Mouse (Mus musculus) lung, postnatal 4 days (tissue): ENCODE measurements around the gene Ino80b.
A peak's percentile ranks its signal among the peaks of the same experiment; 100 is the strongest.

Source experiments
- DNase-seq, 2 experiments: peaks; one replicate each; pipeline ENCODE4 v3.0.0; 2021

The Ino80b gene

GRCm38 (mm10) chr6:83125331-83125730 is at the start of gene Ino80b:
TSS of gene Ino80b (minus strand) at chr6:83125431.
- DNase-seq, result no peak

- DNase-seq, result no peak
Measured at GRCm38 (mm10) chr6:83172240-83172920, 47.1 kb upstream of the Ino80b start.

GRCm38 (mm10) chr6:83171063-83171462 is 45.8 kb upstream of the Ino80b start:
- no peak for DNase-seq

GRCm38 (mm10) chr6:83169872-83170271 is 44.6 kb upstream of the Ino80b start:
- no peak for DNase-seq

GRCm38 (mm10) chr6:83166243-83166630 is 41.0 kb upstream of the Ino80b start:
- no peak for DNase-seq

- peak; percentile 95 for DNase-seq
Measured at GRCm38 (mm10) chr6:83165607-83166242, 40.5 kb upstream of the Ino80b start, which contains the start of gene Dctn1. TSS of gene Dctn1 (plus strand) at chr6:83165920.

GRCm38 (mm10) chr6:83165026-83165606 is 39.9 kb upstream of the Ino80b start:
- no peak for DNase-seq

GRCm38 (mm10) chr6:83162701-83163100 is 37.5 kb upstream of the Ino80b start:
- DNase-seq, result peak in 1 of 2 experiments; percentile 70

- DNase-seq, result peak; percentile 59 to 69
Measured at GRCm38 (mm10) chr6:83161921-83162641, 36.9 kb upstream of the Ino80b start.

GRCm38 (mm10) chr6:83161442-83161841 is 36.2 kb upstream of the Ino80b start:
- DNase-seq, result no peak

- DNase-seq, result peak in 1 of 2 experiments; percentile 53
Measured at GRCm38 (mm10) chr6:83159456-83159855, 34.2 kb upstream of the Ino80b start.

GRCm38 (mm10) chr6:83156259-83156684 is 31.0 kb upstream of the Ino80b start, which contains the start of the genes Wdr54 and 1700003E16Rik:
TSS of gene Wdr54 (minus strand) at chr6:83156397.
TSS of gene 1700003E16Rik (plus strand) at chr6:83156404.
- DNase-seq, result peak; percentile 67 to 75

GRCm38 (mm10) chr6:83155552-83156238 is 30.5 kb upstream of the Ino80b start:
- no peak for DNase-seq

- no peak for DNase-seq
Measured at GRCm38 (mm10) chr6:83153485-83153884, 28.3 kb upstream of the Ino80b start.

GRCm38 (mm10) chr6:83153038-83153437 is 27.8 kb upstream of the Ino80b start:
- DNase-seq, result no peak

- DNase-seq, result no peak
Measured at GRCm38 (mm10) chr6:83151721-83152120, 26.5 kb upstream of the Ino80b start.

- no peak for DNase-seq
Measured at GRCm38 (mm10) chr6:83147280-83147679, 22.0 kb upstream of the Ino80b start.

GRCm38 (mm10) chr6:83145805-83146204 is 20.6 kb upstream of the Ino80b start:
- DNase-seq, result no peak

GRCm38 (mm10) chr6:83145209-83145608 is 20.0 kb upstream of the Ino80b start:
- no peak for DNase-seq

- no peak for DNase-seq
Measured at GRCm38 (mm10) chr6:83142886-83143285, 17.7 kb upstream of the Ino80b start.

- no peak for DNase-seq
Measured at GRCm38 (mm10) chr6:83142211-83142731, 17.0 kb upstream of the Ino80b start.

GRCm38 (mm10) chr6:83141636-83142035 is 16.4 kb upstream of the Ino80b start:
- no peak for DNase-seq
